Mouse (Mus musculus) activated CD4-positive, CD25-positive, alpha-beta regulatory T cell, adult 4 months (primary cell): ENCODE results near the gene Gucy2g. TPM values are rescaled to one million over a fixed set of nuclear protein-coding genes. Genes with fewer than 3 reads are reported as not detected.
"Not testable (repeated sequence)": the region's sequence is repeated elsewhere in the genome, so short reads cannot be mapped to it uniquely, and the experiment has no call there.

Experiments
- ATAC-seq: one replicate; pipeline ENCODE4 v1.8.0; 2017
- polyA plus RNA-seq, 2 experiments: library from polyadenylated mRNA; unstranded; fragments of 100-300 nt; shearing (Covaris generic); gene quantifications; one replicate each; pipeline ENCODE4 v1.2.1; 2017

Gucy2g gene
- polyA plus RNA-seq, 2 experiments from 2014 or later, result not detected

DNA sequence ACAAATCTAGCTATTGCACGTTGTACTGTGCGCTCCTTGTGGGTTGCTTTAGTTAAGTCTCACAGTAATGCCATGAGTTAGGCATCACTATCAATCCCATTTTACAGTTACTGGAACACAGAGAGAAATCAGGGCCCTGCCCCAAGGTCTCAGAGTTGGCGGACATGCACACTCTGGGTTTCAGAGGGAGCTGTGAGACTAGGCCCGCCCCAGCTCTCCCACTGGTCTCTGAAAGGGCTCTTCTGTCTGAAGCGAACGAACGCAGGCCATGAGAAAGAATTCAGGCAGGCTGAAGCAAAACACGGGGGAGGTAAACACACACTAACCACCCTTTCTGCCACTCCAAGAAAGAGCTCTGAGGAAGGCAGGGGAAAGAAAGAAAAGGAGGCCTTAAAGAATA, 82.4 kb downstream of the Gucy2g start:
- ATAC-seq, result no peak

- ATAC-seq, result no peak
These were observed 84.0 kb downstream of the Gucy2g start for GRCm38 (mm10) chr19:55157029-55157428.

GRCm38 (mm10) chr19:55152983-55153382, 88.1 kb downstream of the Gucy2g start:
- no peak for ATAC-seq

DNA sequence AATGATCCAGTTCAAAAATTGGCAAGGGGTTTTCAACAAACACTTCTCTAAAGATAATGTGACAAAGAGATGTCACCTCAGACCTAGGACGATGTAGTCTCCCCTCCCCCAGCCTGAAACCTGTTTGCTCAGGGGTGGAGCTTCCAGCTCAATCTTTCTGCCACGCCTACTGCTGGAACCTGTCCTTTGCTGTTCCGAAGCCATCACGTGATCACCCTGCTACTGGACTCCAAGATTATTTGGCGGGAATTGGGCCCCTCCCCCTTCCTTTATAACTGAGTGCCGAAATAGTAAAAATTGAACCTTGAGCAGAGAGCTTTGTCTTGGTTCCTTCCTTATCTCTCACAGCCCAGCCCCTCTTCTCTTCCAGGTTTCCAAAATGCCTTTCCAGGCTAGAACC, 88.8 kb downstream of the Gucy2g start:
- ATAC-seq, result not testable (repeated sequence)

- no peak for ATAC-seq
These were observed 91.4 kb downstream of the Gucy2g start for GRCm38 (mm10) chr19:55149646-55150045.

DNA sequence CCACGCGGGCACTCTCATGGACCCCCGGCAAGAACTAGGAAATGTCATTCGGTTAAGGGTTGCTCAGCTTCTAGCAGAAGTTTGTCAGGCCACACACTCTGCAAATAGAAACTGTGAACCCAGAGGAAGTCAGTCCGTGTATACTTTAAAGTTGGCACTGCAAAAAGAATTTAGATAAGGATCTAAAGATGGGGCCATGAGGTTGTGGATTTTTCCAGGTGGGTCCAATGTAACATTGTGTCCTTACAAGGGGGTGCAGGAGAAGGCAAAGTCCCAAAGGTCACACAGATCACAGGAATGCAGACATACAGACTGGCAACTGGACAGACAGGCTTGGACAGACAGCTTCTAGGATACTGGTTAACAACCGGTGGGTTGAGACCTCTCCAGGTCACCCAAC, 92.9 kb downstream of the Gucy2g start:
- no peak for ATAC-seq

Other genes with a start within 250 kb of the Gucy2g start
- gene Gpam, start 114.0 kb downstream of the Gucy2g start, polyA plus RNA-seq, result 1 to 10 TPM; 1.6 to 1.9 TPM
- not detected for gene Tectb, start 60.5 kb downstream of the Gucy2g start, polyA plus RNA-seq
- 10 to 100 TPM; 65.4 to 98.0 TPM for gene Acsl5, start 10.7 kb upstream of the Gucy2g start, polyA plus RNA-seq
- gene Zdhhc6, start 74.8 kb upstream of the Gucy2g start, polyA plus RNA-seq, result 10 to 100 TPM; 64.8 to 66.0 TPM
- 10 to 100 TPM; 26.1 to 32.2 TPM for gene Vti1a, start 75.1 kb upstream of the Gucy2g start, polyA plus RNA-seq